ENCODE assay signal across 26 mouse cellular contexts in genomic region chr6:54708646-54709045, GRCm38 (mm10).
"Had no signal": no experiment of that assay in that cellular context is flagged by ENCODE, and none has a peak within 500 bp of the region (broad histone marks: within the 10 kb centered on the region; RNA-seq: fewer than 3 reads in every experiment).

No protein-coding gene starts in this region.

- H3K4me3 ChIP-seq: gastrocnemius, adult 2 months; heart, embryonic 10.5 days; heart, embryonic 12.5 days; hindbrain, embryonic 13.5 days; hindbrain, embryonic 15.5 days; kidney, embryonic 15.5 days; limb, embryonic 13.5 days; limb, embryonic 15.5 days; liver, embryonic 12.5 days had no signal

- H3K9me3 ChIP-seq: heart, embryonic 10.5 days; limb, embryonic 13.5 days; limb, embryonic 15.5 days; liver, embryonic 12.5 days had no signal

- H3K27ac ChIP-seq: gastrocnemius, adult 2 months; heart, embryonic 10.5 days; hindbrain, embryonic 13.5 days; hindbrain, embryonic 15.5 days; hindbrain, postnatal 0 days; kidney, embryonic 15.5 days; kidney, postnatal 0 days; limb, embryonic 13.5 days; limb, embryonic 15.5 days; liver, embryonic 12.5 days; liver, embryonic 14.5 days had no signal

- H3K36me3 ChIP-seq: heart, embryonic 10.5 days; heart, embryonic 12.5 days; hindbrain, embryonic 13.5 days; hindbrain, embryonic 15.5 days; kidney, embryonic 15.5 days; limb, embryonic 13.5 days; limb, embryonic 15.5 days; liver, embryonic 12.5 days had no signal

- H3K27me3 ChIP-seq: hindbrain, embryonic 15.5 days had no signal

- ATAC-seq: hindbrain, postnatal 0 days; intestine, embryonic 16.5 days; liver, embryonic 12.5 days had no signal

- H3K9ac ChIP-seq: heart, embryonic 12.5 days; hindbrain, embryonic 13.5 days; hindbrain, embryonic 15.5 days; kidney, embryonic 15.5 days; limb, embryonic 13.5 days; limb, embryonic 15.5 days; liver, embryonic 12.5 days; liver, embryonic 14.5 days had no signal

- DNase-seq: gastrocnemius, adult 2 months; gastrocnemius, postnatal 10 days; gastrocnemius, postnatal 25 days; heart, adult 18-20 months; heart, postnatal 10 days; heart, postnatal 36 days; kidney, adult 11 months; kidney, adult 2 months; kidney, adult 9 months; kidney, postnatal 14 days; kidney, postnatal 36 days; layer of hippocampus, adult 9-11 months; layer of hippocampus, postnatal 36 days; left cerebral cortex, postnatal 4 days had no signal
